Mouse (Mus musculus) heart, postnatal 0 days (tissue): Measurements from ENCODE around the gene Ppil1.

Experiments
- CTCF ChIP-seq: IDR thresholded peaks from 2 replicates; pipeline ENCODE4 v1.5.1; 2016; ENCODE audit warnings: antibody characterized with exemption, control low read depth, low read depth
- EP300 ChIP-seq: IDR thresholded peaks from 2 replicates; pipeline ENCODE4 v1.6.1; 2016; ENCODE audit warnings: antibody characterized with exemption, low read depth

DNA sequence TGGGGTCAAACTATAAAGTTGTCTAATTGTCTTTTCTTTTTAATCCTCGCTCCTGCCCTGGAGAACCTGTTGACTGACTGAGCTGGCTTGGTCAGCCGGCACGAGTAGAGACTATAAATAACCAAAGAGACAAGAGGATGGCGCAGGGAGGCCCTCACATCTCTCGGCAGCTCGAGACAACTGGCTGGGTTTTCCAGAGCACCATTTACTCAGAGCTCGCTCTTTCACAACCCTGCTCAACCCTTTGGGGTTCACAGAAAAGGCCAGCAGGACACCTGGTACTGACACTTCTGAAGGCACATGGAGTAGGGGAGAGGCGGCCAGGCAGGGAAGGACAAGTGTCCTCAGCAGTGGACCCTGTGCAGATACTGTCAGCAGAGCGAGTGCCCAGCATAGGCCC, 10.3 kb downstream of the Ppil1 start:
- TF ChIP-seq CTCF, result no peak
- TF ChIP-seq EP300, result no peak
